Comparison of ENCODE assay signal across 9 mouse cellular contexts in genomic region chr10:42994331-42994782, GRCm38 (mm10).
DNase-seq lines count a peak whose midpoint lies in the region; ATAC-seq lines count a peak whose summit lies in the region.
"Had no signal": no experiment of that assay in that cellular context is flagged by ENCODE, and none has a peak within 500 bp of the region (broad histone marks: within the 10 kb centered on the region; RNA-seq: fewer than 3 reads in every experiment).

No protein-coding gene starts in this region.

- peak; percentile 68 for ATAC-seq in frontal cortex, adult (ENCODE audit: low TSS enrichment)
- peak; percentile 52; the same call in 1 of the 2 replicates for ATAC-seq in limb, embryonic 12.5 days (ENCODE audit: insufficient number of reproducible peaks, insufficient read depth, low FRiP score, low TSS enrichment, low read depth)

- WGBS in limb, embryonic 12.5 days: 13% methylated on average over 13 of the region's 13 CpGs

- 0 out of 2 replicates have a peak overlapping the region, but pooled peaks have one; percentile 35 for H3K27ac ChIP-seq in limb, embryonic 12.5 days

- no peak overlapping the region for H3K9ac ChIP-seq in limb, embryonic 12.5 days (replicated peaks)

- peaks cover 40% of the 10 kb centered on the region for H3K4me1 ChIP-seq in limb, embryonic 12.5 days (replicated peaks)
- H3K4me1 ChIP-seq: megakaryocyte, embryonic 14.5 days had no signal

- peaks cover 29% of the 10 kb centered on the region; the same call in 1 of the 2 replicates for H3K27me3 ChIP-seq in limb, embryonic 12.5 days

- DNase-seq in frontal cortex, postnatal 14 days (ENCODE audit: low spot score in 2 of 2): no peak
- DNase-seq in cerebellum, adult 18-20 months: peak; percentile 39 to 43
- DNase-seq in gastrocnemius, postnatal 36 days: peak; percentile 42 to 49
- DNase-seq in right cerebral cortex, postnatal 10 days (ENCODE audit: low spot score in 2 of 2): no peak
- no peak for DNase-seq in thymus, postnatal 14 days
- DNase-seq in thymus, postnatal 0 days (ENCODE audit: low spot score): no peak

- no peaks in the 10 kb centered on the region for H3K9me3 ChIP-seq in limb, embryonic 12.5 days
- H3K9me3 ChIP-seq: megakaryocyte, embryonic 14.5 days had no signal

- H3K4me2 ChIP-seq in limb, embryonic 12.5 days: peak overlapping the region; percentile 42

- no peak overlapping the region for H3K4me3 ChIP-seq in limb, embryonic 12.5 days (replicated peaks)
- H3K4me3 ChIP-seq: megakaryocyte, embryonic 14.5 days had no signal

- intact Hi-C loops in gastrocnemius, postnatal 36 days (cut with DNase I): no loop called here

- no peaks in the 10 kb centered on the region for H3K36me3 ChIP-seq in limb, embryonic 12.5 days

Comparison
In these comparisons a context has a peak if more than half of its experiments do, and no peak if none do; other contexts are left out.
1. DNase-seq: peak in cerebellum, adult 18-20 months (2 of 2) and gastrocnemius, postnatal 36 days (2 of 2); none in frontal cortex, postnatal 14 days (0 of 2), right cerebral cortex, postnatal 10 days (0 of 2), thymus, postnatal 14 days (single experiment) and thymus, postnatal 0 days (single experiment).